Mouse (Mus musculus) layer of hippocampus, adult 18-20 months (tissue): Measurements from ENCODE around the gene Stim1. TPM values are rescaled to one million over a fixed set of nuclear protein-coding genes. Genes with fewer than 3 reads are reported as not detected.

ENCODE experiments used
- DNase-seq, 2 experiments: peaks; one replicate each; pipeline ENCODE4 v3.0.0; 2022; ENCODE audit warnings: low spot score in 2 of 2
- long read RNA-seq: library from polyadenylated mRNA; stranded (forward); transcript quantifications from one replicate; pipeline ENCODE4 v2.0.0, GENCODE M21; 2021
- total RNA-seq, 2 experiments: library from RNA; stranded (reverse); gene quantifications; 2 replicates each; pipeline ENCODE4 v1.2.3; 2021

Gene Stim1
- total RNA-seq, result 10 to 100 TPM; 66.7 to 71.6 TPM
- long read RNA-seq, full-length matches to known transcripts, result 22 of 31 reads
- long read RNA-seq, partial matches to known transcripts, result 2 of 31 reads
- long read RNA-seq, other reads (novel, unspliced or antisense), result 7 of 31 reads

DNA sequence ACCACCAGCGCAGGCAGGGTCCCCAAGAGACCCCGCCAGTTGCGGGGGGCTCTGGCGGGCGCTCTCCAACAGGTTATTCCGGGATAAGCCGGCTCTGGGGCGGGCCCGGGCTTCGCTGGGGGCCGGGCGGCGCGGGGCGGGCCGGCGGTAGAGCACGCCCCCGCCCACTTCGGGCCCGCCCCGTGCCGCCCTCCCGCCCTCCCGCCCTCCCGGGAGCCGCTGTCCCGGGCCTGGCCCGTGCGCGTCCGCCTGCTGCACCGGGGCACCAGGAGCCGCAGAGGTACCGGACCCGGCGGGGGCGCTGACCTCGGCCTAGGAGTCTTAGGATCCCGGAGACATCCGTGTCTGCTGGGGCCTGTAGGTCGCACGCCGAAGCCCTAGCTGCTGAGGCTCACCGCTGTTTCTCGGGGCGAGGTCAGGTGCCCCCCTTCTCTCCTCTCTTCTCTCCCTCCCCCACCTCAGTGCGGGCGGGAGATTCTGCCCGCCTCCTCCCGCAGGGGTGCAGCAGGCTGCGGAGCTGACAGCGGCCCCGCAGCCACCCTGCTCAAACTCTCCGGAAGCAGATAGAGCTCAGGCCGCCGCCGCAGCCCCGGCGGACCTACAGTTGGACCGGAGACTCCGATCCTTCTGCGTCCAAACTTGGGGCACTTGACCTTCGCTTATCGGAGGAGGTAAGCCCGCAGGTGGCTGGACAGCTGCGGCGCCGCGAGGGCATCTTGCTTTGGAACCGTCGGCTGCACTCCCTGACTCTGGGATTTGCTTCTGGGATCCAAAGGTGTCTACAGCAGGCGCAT is at the start of gene Stim1:
Gene Stim1 (plus strand): TSS at position 206 of the 794 bp plus-strand sequence.
- DNase-seq, result peak in 1 of 2 experiments; percentile 38

DNA sequence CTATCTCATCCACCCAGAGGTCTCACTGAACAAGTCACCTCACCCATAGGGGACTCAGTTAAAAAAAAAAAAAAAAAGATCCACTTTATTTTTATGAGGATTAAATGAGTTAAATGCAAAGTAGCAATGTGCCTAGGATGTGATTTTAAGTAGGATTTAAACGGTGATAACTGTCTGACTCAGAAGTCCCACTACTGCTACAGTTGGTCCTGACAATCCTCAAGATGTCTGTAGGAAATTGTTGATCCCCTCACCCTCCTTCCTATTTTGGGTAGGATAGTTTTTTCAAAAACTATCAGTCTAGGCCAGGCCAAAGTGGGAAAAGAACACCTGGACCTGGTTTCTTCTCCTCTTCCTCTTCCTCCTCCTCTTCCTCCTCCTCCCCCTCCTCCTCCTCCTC is 45.7 kb upstream of the Stim1 start:
- DNase-seq, result no peak

DNA sequence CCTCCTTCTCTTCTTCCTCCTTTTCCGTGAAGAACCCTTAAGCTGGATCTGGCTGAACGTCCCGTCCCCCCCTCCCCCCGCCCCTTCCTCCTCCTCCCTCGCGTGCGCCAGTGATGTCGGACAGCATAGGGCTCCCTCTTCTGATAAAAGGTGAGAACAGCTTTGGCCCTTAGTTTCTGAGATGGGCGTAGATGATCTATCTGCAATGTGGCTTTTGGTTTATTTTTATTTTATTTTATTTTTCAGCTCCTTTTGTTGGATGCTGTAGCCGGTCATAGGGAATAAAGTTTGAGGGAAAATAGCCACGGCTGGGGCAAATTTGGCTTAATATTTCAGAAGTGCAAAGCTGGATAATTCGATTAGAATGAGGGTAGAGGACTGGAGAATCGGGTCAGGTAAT is 45.3 kb upstream of the Stim1 start:
- peak in 1 of 2 experiments; percentile 60 for DNase-seq

DNA sequence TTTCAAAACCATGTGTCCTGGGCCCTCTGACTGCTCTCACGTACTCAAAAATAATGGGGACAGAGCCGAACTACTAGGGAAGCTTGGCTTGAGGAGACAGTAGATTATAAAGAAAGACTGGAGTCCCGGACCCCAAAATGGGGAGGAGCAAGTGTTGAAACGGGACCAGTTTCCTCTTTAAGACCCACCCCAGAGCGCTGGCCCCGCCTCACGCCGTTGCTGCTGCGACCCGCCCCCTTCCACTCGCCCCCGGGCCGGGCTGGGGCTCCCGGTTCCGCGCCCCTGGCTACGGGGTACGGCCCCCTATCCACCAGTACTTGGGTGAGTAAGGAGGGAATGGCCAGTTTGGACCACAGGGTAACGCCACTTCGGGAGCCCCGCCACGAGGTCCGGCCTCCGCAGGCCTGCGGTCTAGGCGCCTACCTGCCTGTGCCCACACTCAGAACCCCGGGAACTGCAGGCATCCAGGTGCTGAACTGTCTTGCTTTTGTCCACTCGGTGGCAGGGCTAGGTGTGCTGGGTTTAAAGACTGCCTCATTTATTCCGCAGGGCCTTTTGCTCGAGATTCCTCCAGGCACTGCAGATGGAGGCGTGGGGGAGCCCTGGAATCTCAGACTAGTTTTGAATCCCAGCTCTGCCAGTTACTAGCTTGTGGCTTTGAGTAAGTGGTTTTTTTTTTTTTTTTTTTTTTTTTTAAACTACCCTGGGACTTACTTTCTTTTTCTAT is 44.6 kb upstream of the Stim1 start:
- DNase-seq, result peak; percentile 58 to 67

DNA sequence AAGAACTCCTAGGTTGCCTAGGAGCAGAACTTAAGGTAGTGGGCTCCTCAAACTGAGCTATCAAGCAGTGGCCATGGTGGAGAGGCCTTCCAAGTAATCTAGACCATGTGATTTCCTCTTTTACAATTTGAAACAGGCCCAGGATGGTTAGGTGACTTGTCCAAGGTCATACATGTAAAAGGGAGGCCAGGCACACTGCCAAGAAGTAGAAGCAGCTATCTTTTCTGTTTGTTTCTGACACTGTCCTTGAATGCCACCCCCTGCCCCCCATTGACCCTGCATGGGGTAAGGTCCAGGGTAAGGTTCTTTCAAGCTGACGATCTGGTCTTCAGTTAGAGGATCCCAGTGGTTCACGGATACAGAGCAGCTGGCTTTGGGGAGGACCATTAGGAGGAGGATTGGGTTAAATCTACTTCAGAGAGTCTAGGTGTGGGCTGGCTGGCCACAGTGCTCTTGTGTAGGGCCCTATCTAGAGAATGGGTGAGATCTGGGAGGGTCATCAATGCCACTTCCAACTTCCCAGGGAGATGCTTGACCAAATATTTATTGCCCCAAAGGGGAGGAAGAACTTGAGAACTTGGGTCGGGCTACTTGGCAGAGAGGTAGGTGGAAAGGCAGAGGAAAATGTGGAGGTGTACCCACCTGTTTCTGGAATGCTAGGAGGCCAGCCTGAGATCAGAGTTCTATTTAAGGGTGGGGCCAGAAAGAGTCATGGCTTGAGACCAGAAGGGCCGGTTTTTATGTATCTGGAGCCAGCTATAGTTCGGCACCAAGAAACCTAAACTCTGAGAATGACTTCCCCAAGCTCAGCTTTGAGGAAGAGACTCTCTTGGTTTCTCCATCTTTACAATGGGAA is 43.5 kb upstream of the Stim1 start:
- no peak for DNase-seq

DNA sequence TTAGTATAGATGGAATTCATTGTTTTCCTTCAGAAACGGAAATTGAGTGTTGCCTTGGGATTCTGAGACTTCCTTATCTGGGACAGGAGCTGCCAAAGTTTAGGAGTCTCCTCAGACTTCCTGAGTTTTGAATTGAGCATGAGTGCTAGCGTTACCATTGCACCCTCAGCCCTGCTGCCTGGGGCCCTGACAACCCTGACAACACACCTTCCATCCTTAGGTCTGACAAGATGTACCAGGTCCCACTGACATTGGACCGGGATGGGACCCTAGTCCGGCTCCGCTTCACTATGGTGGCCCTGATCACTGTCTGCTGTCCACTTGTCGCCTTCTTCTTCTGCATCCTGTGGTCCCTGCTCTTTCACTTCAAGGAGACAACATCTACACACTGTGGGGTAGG is 41.6 kb upstream of the Stim1 start:
- DNase-seq, result no peak

DNA sequence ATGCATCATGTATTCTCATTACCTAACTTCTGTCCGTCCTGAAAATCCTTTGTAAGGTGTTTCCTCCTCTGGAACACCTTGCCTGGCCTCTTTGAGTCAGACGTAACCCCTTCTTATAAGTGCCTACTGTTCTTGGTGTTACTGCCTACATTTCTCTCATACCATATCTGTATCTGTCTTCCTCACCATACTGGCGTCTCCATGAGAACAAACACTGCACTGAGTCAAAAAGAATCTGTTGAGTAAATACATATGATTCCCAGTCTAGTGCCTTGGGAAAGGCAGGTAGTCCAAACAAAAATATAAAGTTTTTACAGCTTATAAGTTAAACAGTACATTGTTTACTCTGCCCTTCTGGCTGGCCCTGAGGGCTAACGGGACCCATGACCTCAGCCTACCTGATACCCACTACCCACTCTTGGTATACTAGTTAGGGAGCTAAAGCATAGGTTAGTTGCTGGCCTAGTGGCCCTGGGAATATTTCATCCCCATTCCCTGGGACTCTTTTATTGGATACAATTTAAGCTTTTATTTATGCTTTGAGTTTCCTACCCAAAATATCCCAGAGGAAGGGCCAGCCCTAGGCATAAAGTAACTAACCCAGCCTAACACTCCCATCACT is 39.4 kb upstream of the Stim1 start:
- no peak for DNase-seq

DNA sequence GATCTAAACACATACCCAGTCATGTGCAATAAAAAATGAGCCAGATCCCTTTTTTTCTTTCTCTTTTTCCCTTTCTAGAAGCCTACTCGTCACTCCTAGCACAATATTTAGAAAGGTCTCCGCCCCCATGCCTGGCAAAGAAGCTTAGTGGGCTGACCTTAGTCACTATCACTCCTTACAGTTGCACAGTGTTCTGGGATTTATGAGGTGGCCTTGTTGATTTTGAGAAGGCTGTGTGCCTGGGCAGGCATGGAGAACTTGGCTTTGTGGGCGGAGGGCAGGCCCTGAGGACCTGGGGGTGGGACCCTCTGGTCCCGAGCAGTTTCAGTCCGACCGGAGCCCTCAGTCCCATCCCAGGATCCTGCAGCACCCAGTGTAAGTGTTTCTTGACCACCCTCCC is 37.8 kb upstream of the Stim1 start:
- DNase-seq, result no peak

DNA sequence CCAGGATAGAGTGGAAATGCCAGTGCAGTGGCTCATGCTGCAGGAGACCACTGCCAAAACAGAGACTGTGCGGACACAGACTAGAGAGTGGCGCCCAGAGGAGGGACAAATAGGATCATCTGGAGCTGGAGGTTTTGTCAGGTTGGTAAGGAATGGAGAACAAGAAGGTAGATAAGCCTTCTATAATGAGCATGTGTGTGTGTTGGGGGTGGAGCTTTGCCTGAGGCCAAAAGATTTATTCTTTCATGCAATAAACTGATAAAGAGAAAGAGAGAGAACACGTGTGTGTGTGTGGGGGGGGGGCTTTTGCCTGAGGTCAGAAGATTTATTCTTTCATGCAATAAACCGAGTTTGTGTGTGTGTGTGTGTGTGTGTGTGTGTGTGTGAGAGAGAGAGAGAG is 34.5 kb upstream of the Stim1 start:
- no peak for DNase-seq

DNA sequence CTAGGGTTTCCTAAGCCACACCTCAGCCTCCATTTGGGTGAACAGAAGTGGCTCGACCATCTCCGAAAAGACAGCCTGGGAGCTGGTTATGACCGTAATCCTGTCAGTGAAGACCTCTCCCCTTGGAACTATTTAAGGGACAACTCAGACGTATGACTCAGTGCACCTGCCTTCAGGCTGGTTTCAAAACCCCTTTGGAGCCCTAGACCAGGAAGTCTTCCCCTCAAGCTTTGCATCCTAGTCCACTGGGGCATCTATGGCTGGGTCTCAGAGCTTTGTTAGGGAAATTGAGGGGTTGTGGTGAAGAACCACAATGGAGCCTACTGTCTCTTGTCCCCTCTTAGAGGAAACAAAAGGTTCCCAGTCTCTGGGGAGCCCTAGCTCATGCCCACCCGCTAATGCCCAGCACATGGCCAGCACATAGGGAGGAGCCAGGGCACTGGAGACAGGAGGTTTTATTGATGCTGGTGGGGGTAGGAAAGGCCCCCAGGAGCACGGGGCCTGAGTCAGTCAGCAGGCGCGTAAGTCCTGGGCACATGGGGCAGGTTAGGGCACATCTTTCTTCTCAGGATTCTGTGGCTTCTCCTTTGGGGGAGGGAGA is 28.8 kb upstream of the Stim1 start:
- DNase-seq, result peak in 1 of 2 experiments; percentile 46

DNA sequence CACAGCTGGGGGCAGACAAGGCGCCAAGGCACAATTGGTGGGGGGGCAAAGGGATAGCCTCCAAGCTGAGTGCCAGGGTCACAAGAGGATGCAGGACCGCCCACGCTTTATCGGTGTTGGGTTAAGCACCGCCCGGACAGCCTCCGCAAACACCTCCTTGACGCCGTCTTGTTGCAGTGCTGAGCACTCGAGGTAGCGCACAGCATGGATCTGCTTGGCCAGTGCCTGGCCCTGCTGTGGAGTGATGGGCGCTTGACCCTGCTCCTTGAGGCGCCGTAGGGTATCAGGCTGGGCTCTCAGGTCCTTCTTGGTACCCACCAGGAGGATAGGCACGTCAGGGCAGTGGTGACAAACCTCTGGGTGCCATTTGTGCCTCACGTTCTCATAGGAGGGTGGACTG is 28.0 kb upstream of the Stim1 start:
- DNase-seq, result no peak

DNA sequence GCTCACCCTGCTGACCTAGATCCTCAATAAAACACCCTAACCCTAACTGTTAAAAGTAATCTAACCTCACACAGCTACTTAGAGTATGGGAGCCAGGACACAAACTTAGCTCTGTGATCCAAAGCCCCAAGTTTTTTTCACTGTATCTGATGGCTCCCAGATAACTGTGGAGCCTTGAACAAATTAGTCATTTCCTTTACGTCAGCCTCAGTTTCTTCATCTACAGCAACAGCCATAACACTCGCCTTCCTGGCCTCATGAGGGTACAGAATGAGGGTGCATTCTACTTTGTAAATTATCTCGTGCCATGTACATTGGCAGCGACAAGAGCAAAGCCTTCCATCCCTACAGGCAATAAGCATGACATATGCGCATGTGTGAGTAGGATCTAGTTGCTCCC is 25.2 kb upstream of the Stim1 start:
- no peak for DNase-seq

DNA sequence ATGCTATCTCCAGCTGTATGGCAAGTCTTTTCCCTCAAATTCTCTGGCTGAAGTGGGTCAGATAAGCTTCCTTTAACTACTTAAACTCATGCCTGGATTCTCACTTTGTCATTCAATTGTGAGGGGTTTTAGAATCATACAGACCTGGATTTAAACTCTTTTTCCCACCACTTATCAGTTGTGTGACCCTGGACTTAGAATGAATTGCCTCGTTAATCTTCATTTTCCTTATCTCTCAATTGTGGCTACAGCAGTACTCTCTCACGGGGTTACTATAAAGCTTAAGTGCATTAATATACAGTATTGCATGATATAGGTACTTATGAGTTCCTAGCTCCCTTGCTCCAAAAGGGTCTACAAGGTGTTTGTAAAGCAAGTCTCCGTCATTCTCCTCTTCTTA is 24.7 kb upstream of the Stim1 start:
- DNase-seq, result no peak

DNA sequence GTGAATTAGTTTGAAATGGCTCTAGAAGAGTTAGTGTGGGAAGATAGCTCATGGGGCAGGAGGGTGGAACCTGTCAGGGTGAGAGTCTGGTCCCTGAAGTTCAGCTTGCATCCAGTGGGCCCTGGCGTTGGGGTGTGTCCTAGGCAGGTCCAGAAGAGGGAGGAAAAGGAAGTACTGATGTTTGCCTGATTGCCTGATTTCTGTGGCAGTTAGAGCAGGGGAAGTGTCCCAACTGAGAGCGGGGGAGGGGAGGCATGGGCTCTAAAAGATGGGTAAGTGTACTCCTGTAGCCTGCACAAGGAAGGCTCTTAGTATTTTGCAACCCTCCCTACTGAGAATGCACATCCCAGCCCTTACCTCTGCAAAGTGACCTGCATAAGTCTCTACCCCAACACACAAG is 23.7 kb upstream of the Stim1 start:
- DNase-seq, result no peak

DNA sequence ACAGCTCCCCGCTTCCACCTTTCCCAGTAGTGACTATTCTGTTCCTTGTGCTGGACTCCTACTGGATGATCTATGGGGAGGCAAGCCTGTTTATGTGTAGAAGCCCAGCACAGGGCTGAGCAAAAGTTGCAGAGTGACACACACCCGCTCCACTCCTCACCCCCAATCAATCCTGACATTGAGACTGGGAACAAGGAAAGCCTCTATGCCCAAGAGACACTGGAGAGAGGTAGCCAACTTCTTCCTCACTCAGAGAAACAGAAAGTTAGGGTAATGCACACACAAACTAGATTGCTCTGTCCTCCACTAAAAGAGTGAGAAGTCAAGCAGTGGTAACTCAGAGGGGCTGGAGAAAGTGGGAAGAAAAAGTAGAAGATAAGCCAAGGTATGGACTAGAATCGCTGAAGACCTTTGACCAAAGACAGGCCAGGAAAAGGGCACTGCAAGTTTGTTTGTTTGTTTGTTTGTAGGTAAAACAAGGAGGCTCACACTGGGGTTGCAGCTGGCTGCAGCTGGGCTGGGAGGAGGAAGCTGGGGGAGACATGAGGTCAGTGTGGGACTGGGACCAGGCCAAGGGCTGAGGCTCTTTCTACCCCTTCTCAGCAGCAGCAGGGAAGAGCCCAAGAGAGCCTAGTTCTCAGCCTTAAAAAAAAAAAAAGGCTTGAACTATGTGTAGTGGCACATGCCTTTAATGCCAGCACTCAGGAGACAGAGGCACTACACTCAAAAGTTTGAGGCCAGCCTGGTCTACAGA is 22.6 kb upstream of the Stim1 start:
- DNase-seq, result no peak

DNA sequence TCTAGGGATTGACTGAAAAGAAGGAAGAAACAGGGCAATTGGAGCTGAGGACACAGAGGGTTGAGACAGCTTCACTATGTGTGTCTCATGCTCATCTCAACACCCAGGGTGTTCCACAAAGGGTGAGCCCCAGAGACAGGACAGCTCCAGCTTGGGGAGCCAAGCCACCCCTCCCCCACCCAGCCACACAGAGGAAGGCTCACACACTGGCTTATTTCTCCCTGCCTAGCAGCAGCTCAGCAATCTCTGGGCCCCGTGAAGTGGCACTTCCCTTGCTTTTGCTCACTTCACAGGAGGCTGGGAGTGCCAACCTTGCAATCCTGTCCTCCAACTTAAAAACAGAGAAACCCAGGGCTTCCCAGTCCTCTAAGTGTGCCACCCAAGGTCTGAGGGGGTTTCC is 21.8 kb upstream of the Stim1 start:
- DNase-seq, result peak in 1 of 2 experiments; percentile 55

DNA sequence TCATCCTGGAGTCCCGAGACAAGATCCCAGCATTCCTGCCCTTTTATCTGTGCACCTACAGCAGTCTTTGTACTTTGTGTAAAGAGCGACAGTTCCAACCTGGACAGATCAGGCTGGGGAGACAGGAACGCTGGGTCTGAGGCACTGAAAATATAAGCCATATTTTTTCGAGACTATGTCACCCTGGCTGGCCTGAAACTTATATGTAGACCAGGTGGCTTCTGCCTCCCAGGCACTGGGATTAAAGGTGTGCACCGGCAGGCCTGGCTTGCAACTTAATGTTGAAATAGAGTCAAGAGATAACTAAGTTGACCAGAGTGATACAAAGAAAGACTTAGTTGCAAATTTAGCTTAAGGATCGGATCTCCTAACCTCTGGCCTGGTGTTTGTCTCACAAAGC is 21.3 kb upstream of the Stim1 start:
- no peak for DNase-seq

DNA sequence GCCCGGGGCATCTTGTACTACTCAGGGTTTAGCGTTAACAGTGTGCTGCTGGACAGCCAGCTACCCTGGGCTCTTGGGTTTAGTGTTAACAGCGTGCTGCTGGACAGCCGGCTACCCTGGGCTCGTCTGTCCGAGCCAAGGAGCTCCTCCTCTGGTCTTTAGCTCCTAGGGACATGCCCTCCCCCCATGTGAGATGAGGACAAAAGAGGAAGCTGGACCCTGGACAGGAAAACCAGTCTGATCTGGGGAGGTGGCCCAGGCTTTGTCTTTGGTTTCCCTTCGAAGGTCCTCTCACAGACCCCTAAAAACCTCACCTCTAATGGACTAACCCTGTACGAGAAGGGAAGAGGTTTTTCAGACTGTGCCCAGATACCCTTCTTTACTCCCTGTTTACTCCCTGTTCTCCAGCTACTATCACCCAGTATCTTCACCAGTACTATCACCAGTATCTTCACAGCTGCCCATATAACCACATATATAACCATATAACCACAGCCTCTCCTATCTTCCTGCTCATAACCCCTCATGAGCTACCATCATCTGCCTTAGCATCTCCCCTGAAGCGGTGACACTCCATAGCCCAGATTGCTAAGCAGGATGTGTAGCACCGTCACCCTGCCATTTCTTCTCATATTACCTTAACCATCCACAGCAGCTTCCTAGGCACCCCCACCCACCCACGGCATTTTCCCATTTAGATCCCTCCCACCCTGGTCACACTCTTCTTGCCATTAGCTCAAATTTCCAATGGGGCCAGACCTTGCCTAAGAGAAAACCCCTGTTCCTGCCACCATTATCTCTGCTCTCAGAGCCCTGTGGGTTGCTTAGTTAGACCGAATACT is 20.4 kb upstream of the Stim1 start:
- no peak for DNase-seq
